Mouse (Mus musculus): ENCODE measurements around the gene Zfp36.
A peak's percentile ranks its signal among the peaks of the same experiment; 100 is the strongest.

The Zfp36 gene

DNA sequence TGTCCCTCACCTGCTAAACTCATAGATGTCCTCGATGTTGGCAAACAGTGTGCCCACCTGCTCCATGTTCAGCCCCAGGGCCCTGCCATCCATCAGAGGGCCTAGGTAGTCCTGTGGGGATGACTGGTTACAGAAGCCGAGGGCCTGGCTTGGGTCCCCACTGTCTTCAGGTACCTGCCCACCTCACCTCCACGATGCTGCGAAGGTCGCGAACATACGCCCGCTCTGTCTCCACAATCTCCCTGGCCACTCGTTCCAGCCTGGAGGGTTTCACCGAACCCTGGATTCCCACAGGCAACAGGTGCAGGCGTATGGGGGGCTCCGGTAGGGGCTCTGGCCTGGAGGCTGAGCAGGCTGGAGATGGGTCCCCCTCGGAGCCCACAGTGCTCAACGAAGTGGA is 10.0 kb downstream of the Zfp36 start:
- no peak for DNase-seq (ENCODE audit: low read depth, low spot score)

DNA sequence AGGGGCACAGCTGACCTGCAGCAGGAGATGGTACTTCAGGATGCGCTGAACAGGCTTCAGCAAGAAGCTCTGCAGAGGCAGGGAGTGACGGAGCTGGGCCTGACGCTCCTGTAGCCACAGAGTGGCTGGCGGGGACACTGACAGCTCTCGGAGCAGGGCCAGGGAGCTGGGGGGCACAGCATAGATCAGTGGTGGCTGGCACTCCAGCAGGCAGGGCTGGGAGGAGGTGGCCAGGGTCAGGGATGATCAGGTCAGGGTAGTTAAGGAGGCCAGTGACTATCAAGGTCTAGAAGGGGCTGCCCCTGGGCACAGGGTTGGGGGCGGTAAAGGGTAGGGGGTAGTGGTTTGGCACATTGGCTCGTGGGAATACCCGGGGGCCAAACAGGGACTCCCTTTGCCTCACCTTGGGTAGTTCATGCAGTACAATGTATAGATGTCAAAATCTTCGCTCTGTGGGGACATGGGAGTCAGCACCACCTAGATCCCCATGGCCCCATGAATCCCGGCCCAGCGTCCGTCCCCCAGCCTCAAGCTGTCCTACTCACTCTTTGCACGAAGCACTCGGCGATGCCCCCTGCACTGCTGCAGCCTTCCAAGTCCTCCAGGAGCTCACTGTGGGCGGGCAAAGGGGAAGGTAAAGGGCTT is 11.7 kb downstream of the Zfp36 start:
- no peak for DNase-seq (ENCODE audit: low read depth, low spot score)

DNA sequence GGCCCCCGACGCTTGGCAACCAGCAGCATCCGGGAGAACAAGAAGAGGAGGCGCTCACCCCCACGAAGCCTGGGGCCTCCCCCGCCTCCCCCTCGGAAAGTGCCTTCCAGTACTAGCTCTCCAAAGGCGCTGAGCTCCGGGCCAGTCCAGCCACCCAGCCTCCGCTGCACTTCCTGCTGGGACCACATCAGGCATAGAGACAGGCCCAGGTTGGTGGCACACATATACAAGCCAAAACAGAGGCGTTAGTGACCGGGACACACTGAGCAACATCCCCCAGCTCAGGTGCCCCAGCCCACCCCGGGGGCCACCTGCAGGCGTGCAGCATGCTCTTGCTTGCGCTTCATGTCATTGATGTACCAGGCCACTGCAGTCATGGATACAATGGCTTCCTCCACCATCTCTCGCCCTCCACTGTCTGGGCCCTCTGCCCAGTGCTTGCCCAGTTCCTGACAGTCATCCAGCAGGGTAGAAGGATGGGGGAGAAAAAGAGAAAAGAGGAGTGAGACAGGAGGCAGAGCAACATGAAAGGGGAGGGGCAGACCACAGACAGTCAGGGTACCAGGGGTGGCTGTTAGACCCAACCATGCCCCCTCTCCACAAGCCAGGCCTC is 12.3 kb downstream of the Zfp36 start:
- no peak for DNase-seq (ENCODE audit: low read depth, low spot score)

DNA sequence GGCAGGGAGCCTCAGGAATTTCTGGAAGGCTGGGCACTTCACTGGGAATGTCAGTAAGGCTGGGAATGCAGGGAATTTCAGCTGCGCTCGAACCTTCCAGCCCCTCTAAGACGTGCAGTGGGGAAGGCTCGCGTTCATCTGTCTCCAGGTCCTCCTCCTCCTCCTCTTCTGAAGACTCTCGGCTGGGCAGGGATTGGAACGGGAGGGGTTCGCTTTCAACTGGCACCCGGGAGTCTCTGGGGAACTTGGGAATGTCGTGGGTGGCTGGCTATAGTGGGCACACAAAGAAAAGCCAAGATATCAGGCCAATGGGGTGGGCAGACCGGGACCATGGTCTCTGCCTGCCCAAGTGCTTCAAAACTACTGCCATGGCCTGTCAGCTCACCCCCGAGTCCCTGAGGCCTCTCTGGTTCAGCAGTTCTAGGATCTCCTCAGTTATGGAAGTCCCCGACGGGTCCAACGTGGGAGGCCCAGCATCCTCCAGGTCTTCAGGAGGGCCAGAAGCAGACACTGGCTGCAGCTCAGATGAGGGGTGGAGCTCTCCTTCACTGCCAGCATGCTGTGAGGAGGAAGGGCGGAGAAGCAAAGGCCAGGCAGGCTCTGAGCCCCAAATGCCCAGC is 17.5 kb downstream of the Zfp36 start:
- no peak for DNase-seq (ENCODE audit: low read depth, low spot score)

DNA sequence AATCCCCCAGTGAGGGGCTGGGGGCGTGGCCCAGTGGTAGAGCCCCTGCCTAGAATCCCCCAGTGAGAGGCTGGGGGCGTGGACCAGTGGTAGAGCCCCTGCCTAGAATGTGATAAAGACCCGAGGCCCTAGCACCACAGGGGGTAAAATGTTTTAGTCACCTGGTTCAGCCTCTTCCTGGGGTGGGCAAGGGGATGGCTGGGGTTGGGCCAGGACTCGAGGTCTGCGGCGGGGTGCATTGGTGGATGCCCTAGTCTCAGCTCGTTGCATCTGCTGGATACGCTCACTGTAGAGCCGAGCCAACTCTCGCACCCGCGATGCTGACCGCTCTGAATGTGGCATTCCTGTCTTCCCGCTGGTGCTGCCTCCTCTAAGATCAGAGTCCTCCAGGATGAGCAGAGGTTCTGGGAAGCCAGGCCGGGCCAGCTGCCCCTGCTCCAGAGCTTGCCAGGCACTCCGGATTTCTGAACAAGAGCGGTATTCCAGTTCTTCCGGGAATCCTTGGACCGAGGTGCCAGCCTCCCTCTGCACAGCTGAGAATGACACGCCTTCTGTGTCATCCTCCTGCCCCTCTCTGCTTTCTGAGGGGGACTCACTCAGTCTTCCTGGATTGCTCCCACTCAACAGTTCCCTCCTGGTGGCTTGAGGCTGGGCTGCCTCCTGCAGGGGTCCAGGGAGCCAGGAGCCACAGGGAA is 18.3 kb downstream of the Zfp36 start:
- DNase-seq (ENCODE audit: low read depth, low spot score) = no peak

DNA sequence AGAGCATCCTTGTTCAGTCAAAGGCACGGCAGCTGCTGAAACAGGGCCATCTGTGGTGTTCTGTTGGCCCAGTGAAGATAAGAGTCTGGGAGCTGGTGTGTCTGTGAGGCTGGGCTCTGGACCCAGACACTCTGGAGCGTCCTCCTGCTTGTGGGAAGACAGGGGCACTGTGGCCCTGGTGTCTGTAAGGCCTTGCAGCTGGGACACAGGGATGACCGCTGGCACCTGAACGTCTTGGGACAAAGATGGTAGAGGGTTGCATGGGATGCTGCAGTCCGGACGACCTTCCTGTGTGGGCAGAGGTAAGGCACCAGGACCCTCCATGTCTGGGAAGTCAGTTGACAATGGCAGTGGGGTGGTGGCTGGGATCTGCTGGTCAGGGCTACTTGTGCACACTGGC is 19.8 kb downstream of the Zfp36 start:
- DNase-seq (ENCODE audit: low read depth, low spot score) = no peak

DNA sequence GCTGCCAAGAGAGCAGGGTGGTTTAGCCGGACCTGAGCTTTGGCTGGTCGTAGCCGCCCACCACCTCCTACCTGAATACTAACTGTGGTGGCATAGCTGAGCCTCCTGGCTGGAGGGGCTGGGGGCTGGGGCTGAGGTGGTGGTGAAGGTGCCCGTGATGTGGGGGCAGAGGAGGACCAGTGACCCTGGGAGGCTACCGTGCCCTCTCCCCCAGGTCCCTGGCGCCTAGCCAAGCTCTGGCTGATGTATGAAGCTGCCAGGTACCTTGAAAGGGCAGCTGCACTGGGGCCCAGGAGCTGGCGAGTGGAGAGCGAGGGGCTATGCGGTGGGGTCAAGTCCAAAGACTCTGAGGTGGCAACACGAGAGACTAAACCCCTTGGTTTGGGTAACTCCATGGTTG is 20.2 kb downstream of the Zfp36 start:
- DNase-seq (ENCODE audit: low read depth, low spot score) = no peak

DNA sequence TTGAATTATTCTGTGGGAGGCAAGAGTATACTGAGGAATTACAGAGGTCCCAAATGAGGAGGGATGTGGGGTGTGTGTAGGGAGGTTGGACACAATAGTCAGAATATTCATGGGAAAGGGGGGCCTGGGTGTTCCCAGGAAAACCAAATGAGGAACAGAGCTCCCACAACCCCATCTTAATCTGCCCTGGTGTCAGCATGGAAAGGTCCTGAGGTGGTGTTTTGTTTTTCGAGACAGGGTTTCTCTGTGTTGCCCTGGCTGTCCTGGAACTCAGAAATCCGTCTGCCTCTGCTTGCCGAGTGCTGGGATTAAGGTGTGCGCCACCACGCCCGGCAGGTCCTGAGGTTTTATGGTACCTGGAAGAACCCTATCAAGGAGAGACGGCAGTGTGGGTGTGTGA is 21.6 kb downstream of the Zfp36 start:
- DNase-seq (ENCODE audit: low read depth, low spot score) = no peak

DNA sequence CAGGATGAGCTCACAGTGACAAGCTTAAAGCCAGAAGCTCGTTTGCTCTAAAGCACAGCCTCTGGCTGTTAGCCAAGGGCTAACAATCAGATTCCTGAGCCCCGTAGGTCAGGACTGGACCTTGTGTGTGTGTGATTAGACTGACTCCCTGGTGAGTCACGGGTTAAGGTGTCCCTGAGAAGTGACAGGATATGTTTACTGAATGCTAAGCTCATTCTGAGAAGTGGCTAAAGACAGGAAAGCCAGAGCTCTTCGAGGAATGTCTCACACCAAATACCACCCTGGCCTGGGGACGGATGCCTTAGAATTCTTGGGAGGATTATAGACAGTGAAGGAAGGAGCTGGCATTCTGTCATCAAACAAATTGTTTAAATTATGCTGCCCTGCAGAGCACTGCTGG is 22.1 kb downstream of the Zfp36 start:
- no peak for DNase-seq (ENCODE audit: low read depth, low spot score)

DNA sequence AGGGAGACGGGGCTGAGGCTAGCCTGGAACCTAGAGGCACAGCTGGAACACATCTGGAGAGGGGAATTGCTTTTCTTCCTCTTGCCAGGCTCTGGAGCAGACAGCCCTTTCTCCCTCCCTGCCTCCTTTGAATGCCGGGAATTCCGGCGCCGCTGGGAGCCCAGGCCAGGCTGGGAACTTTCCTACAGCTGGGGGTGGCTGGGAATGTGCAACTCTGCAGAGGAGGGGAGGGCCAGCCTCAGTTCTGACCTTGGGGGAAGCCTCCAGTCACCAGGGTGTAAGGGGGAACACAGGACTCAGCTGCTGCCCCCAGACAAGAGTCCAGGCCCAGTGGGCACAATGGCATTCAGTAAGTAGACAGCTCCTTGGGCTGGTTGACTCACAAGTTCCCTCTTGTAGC is 23.1 kb downstream of the Zfp36 start:
- no peak for DNase-seq (ENCODE audit: low read depth, low spot score)

DNA sequence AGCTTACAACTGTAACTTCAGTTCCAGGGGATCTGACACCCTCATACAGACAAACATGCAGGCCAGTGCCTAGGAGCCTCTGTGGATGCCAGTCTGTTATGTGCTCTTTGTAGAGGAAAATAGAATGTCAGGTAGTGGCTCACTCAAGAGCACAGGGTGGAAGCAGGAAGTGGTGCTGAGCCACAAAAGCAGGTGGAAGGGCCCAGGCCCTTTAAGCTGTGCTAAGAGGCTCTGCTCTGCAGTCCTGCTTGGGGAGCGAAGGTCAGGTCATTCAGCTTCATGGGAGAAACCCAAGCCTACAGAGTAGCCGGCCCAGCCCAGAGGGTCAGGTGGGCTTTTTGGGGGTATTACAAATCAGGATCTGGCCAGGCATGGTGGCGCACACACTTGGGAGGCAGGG is 24.8 kb downstream of the Zfp36 start:
- peak; percentile 66 for DNase-seq (ENCODE audit: low read depth, low spot score)

DNA sequence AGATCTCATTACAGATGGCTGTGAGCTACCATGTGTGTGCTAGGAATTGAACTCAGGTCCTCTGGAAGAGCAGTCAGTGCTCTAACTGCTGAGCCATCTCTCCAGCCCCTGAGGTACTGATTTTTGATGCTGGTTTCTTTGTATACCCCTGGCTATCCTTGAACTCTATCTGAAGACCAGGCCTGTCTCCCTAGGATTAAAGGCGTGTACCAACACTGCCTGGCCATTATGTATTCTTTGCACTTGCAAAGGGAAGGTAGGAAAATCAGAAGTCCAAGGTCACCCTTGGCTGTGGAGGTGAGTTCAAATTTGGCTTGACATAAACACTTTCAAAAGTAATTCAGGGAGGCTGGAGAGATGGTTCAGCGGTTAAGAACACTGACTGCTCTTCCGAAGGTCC is 25.5 kb downstream of the Zfp36 start:
- no peak for DNase-seq (ENCODE audit: low read depth, low spot score)

DNA sequence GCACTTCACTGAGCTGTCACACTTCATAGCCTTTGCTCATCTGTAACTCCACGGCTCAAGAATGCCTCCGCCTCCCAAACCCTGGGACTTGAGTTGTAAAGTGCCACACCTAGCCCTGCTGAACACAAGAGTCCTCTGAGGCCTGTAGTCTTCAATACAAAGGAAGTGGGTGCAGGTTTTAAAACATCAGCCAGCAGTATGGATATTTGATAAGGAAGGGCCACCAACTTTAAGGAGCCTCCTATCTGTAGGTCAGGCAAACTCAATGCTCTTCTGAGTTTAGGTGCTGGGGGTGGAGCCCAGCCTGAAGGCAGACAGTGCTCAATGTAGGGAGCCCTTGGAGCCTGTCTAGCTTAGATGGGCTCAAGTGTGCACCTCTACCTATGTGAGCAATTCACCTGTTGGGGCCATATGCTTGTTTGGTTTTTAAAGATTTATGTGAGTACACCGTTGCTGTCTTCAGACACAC is 25.9 kb downstream of the Zfp36 start:
- DNase-seq (ENCODE audit: low read depth, low spot score) = no peak

DNA sequence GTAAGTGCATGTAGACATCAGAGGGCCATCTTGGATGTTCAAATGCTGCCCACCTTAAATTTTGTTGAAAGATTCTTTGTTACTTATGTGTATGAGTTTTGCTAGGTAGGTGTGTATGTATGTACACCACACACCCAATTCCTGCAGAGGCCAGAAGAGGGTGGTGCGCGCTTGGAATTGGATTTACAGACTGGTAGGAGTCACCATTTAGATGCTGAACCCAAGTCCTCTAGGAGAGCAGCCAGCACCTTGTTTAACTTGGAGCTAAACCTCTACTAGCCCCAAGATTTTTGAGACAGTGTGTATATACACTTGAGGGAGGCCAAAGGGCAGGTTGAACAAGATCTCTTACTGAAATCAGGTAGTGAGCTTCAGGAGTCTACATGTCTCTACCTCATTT is 26.8 kb downstream of the Zfp36 start:
- DNase-seq (ENCODE audit: low read depth, low spot score) = peak; percentile 39

DNA sequence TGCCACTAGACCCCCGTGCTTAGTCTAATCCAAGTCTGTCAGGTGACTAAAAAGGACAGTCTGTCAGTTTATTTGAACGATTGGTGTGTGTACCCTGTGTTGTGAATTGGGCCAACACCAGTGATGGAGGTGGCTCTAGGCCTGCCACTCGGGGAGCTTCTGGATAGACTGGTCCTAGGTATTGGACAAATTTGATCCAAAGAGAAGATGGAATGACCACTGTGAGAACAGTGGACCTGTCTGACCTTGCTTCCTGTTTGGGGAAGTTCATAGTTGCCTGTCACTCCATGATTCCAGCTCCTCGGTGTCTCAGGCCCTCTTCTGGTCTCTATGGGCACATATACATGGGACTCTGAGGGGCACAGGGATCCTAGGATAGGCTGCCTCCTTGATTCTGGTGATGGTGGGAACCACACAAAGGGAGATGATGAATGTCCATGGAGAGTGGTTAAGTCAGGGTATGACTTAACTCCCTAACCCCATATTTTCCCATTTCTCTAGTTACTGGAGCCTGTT is 28.3 kb downstream of the Zfp36 start:
- DNase-seq (ENCODE audit: low read depth, low spot score) = no peak

DNA sequence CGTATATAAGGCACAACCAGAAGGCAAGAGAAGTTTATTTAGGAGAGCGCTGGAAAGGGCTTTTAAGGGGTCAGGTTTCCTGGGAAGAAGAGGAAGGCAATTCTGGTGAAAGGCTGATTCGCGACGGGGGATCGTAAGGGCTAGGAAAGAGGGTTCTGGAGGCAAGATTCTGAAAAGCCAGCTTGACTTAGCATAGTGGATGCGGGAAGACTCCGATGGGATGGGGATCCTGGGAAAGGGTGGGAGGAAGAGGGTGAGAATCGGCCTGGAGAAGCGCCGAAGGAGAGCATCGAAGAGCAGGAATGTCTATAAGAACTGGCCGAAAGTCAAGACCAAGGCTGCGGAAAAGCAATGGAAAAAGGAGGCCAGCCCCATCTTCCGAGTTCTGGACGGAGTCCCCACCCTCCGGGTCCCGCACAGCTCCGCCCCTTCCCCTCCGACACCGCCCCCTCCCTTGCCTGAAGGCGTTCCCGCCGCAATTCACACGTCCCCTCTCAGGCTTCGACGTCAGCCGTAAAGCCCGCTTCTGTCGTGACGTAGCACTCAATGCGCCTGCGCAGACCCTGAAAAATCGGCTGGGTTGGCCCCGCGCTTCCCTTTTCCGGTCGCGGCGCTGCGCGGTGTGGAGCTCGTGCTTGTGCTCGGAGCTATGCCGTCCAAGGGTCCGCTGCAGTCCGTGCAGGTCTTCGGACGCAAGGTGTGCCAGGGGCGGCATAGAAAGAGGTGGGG is 29.7 kb downstream of the Zfp36 start, which contains the start of gene Rps16:
TSS of gene Rps16 (plus strand) at position 498 of the 729 bp plus-strand sequence.
- peak; percentile 99 for DNase-seq (ENCODE audit: low read depth, low spot score)

DNA sequence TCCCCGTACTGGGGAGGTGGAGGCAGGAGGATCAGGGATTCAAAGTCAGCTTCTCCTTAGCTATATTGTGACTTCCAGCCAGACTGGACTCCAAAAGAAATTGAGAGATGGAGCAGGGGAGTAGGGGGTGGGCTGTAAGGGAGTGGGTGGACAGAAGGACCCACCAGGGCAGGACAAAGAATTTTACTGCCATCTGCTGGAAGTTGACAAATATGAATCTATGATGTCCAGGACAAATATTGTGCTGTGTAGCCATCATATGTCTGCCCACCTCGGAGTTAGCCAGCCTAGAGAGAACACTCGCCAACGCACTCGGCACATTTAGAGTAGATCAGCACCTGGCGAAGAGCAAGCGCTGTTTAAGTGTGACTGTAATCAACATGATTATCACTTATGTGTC is 31.5 kb downstream of the Zfp36 start:
- DNase-seq (ENCODE audit: low read depth, low spot score) = no peak

DNA sequence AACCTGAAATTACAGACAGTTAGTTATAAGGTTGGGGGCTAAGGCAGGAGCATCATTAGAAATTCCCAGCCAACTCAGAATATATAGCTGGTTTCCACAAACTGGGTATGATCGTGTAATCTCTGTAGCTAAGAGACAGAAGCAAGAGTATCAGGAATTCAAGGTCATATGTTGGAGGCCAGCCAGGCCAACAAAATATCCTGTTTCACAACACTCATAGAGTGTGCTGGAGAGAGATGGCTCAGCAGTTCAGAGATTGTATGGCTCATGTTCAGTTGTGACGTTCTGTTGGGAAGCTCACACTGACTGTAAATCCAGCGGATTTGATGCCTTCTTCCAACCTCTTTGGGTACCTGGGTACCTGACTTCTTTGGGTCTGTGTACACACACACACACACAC is 32.3 kb downstream of the Zfp36 start:
- no peak for DNase-seq (ENCODE audit: low read depth, low spot score)

DNA sequence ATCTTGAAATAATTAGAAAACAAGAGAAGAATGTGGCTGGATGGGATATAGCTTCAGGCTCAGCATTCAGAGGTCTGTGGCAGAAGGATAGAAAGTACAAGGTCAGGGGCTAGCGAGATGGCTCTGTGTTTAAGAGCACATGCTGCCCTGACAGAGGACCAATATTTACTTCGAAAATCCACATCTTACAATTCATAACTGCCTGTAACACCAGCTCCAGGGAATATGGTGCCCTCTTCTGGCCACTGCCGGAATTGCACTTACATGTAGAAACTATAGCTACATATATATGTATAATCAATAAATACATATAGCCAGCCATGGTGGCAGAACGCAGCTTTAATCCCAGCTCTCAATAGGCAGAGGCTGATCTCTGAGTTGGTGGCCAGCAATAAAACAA is 35.4 kb downstream of the Zfp36 start:
- DNase-seq (ENCODE audit: low read depth, low spot score) = peak; percentile 92

DNA sequence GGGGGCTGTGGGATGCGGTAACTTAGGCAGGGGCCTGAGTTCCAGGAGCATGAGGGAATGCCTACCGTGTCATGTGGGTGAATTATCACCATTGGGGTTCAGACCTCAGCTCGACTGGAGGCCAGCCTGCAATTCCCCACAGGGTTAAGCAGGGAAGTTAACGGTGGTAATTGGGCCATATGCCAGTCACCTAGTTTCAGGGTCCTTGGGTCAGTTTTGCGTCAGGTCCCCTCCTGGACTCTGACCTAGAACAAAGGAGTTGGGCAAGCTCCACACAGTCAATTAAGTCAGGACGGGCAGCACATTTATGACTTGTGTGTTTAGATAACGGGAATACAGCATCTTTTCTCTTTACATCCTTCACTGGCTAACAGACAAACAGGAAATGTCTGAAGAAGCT is 38.7 kb downstream of the Zfp36 start:
- no peak for DNase-seq (ENCODE audit: low read depth, low spot score)

DNA sequence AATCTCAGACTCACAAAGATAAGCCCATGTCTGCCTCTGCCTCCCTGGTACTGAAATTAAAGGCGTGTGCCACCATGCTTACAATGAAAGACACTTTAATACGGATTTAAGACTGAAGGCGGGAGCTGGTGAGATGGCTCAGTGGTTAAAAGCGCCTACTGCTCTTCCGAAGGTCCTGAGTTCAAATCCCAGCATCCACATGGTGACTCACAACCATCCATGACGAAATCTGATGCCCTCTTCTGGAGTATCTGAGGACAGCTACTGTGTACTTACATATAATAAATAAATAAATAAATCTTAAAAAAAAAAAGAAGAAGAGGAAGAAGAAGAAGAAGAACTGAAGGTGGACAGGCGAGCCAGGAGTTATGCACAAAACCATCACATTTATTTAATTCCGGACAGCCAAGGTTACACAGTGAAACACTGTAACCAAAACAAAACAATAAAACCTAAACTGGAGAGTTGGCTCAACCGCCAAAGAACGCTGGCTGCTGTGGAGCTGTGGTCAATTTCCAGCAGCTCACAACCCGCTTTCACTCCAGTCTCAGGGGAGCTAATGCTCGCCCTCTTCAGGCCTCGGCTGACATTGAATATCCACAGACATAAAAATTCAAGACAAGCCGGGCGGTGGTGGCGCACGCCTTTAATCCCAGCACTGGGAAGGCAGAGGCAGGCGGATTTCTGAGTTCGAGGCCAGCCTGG is 40.7 kb downstream of the Zfp36 start:
- DNase-seq (ENCODE audit: low read depth, low spot score) = peak; percentile 81

Measured in CD4-positive, CD25-positive, alpha-beta regulatory T cell, adult 2 months (primary cell).